Mouse (Mus musculus) testis, adult 2 months (tissue): ENCODE results near the gene Esyt1. TPM values are rescaled to one million over a fixed set of nuclear protein-coding genes. Genes with fewer than 3 reads are reported as not detected.

Experiments
- H3K27ac ChIP-seq: fragments of 200-500 bp; 2 replicates; pipeline ENCODE4 v1.5.1; 2012; ENCODE audit warnings: low read depth, low read length; ENCODE audit not compliant: control insufficient read depth, insufficient read depth
- H3K27me3 ChIP-seq: fragments of 200-500 bp; 2 replicates; pipeline ENCODE4 v1.6.1; 2012; ENCODE audit warnings: mild to moderate bottlenecking, low read length, moderate library complexity; ENCODE audit not compliant: control insufficient read depth, insufficient read depth
- H3K36me3 ChIP-seq: fragments of 200-500 bp; 2 replicates; pipeline ENCODE4 v1.6.1; 2012; ENCODE audit warnings: mild to moderate bottlenecking, low read length; ENCODE audit not compliant: control insufficient read depth, insufficient read depth
- H3K4me1 ChIP-seq: fragments of 200-500 bp; 2 replicates; pipeline ENCODE4 v1.6.1; 2012; ENCODE audit warnings: low read length; ENCODE audit not compliant: control insufficient read depth, insufficient read depth
- H3K4me3 ChIP-seq: fragments of 200-500 bp; 2 replicates; pipeline ENCODE4 v1.5.1; 2012; ENCODE audit warnings: low read depth, mild to moderate bottlenecking, low read length, moderate library complexity, mixed read lengths; ENCODE audit not compliant: control insufficient read depth
- CTCF ChIP-seq: fragments of 200-500 bp; IDR thresholded peaks from 2 replicates; pipeline ENCODE4 v1.5.1; 2012; ENCODE audit warnings: low read depth, mild to moderate bottlenecking, inconsistent platforms, low read length, moderate library complexity; ENCODE audit not compliant: control insufficient read depth, insufficient read depth, insufficient replicate concordance
- POLR2A ChIP-seq: fragments of 200-500 bp; IDR thresholded peaks from 2 replicates; pipeline ENCODE4 v1.6.1; 2012; ENCODE audit warnings: low read depth, mild to moderate bottlenecking, inconsistent platforms, low read length, moderate library complexity; ENCODE audit not compliant: control insufficient read depth
- polyA plus RNA-seq: library from polyadenylated mRNA; depleted of rRNA; stranded (reverse); fragments of >200 nt; gene quantifications from 2 replicates; pipeline ENCODE4 v1.2.3, GENCODE M21; 2012

The Esyt1 gene
- polyA plus RNA-seq, 1 experiment, result 1.6 TPM

DNA sequence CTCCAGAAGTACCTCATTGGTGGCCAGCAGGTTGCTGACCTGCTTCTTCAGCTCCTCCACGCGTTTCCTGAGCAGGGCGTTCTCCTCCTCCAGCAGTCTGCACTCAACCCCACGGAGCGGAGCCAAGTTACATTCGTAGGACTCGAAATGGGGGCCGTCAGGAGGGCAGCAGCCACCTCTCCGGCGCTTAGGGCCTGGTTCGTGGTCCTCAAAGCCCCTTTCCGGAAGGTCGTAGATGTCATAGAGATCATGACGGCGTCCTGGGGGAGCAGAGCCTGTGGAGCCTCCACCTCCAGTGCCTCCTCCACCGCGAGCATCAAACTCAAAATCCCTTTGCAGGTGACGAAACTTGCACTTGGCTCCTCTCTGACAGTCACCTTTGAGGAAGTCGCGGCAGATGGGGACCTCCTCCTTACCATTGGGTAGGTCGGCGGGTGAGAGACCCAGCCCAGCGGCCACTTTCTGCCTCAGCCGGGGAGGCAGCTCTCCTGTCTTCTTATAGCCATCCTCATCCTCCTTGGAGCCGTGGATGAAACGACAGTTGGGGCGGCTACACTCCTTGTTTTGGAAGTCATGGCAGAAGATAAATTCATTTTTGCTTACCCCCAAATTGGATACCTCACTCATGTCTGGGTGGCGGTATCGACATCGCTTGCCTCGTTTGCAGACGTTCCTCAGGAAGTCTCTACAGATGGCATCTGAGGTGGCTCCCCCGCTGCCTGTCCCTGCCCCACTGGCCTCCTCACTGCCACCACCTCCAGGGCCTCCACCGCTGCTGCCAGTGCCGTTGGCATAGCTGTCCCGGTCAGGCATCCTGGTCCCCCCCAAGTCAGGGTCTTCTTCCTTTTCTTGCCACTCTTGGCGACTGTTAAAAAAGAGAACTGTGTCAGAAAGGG is 19.3 kb upstream of the Esyt1 start:
- Histone ChIP-seq H3K4me3 (peak overlapping the region; percentile 78), H3K36me3 (peaks cover 11% of the 10 kb centered on the region), H3K27me3 (no peaks in the 10 kb centered on the region), H3K4me1 (no peaks in the 10 kb centered on the region), H3K27ac (peak overlapping the region; percentile 68)
- TF ChIP-seq POLR2A (no peak), CTCF (no peak)

DNA sequence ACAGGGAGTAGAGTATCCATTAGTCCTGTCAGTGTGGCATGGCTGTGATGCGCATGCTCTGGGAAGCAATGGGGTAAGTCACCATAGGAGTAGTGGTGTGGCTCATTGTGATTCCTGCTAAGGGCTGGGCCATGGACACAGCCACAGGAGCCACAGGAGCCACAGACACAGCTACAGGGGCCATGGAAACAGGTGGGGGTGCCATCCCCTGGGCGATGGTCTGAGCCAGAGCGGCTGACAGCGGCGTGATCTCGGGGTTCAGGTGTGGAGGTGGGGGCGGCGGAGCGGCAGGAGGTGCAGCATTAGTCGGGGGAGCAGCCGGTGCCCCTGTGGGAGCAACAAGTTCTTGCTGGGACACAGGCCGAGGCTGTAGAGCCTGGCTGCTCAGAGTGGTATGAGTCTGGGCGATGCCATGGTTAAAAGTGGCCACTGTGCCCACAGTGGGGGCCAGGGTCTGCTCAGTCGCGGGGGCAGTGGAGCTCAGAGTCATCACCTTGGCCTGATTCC is 18.5 kb upstream of the Esyt1 start:
- peak overlapping the region; percentile 78 for H3K4me3 ChIP-seq
- H3K27ac ChIP-seq, result peak overlapping the region; percentile 68
- TF ChIP-seq POLR2A (peak; percentile 42; the same call in 1 of the 2 replicates), CTCF (no peak)
- peaks cover 11% of the 10 kb centered on the region for H3K36me3 ChIP-seq
- H3K27me3 ChIP-seq, result no peaks in the 10 kb centered on the region
- H3K4me1 ChIP-seq, result no peaks in the 10 kb centered on the region

DNA sequence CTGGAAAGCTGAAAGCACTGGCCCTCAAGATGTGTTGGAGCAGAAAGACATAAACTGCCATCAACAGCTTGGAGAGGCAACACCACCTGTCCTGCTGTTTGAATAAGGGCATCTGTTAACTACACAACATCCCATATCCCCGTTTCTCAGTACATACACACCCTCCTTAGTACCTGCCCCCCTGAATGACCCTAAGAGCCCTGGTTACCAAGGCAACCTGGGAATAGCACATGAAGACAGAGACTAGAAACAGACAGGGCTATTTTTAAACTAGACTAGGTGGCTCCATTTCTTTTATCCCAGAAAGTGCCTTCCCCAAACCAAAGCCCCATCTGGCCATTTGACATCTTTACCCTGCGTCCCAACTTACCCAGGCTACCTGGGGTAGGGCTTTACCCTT is 17.4 kb upstream of the Esyt1 start:
- no peak overlapping the region for H3K27ac ChIP-seq
- H3K36me3 ChIP-seq, result peaks cover 11% of the 10 kb centered on the region
- H3K4me1 ChIP-seq, result no peaks in the 10 kb centered on the region
- no peak overlapping the region; the same call in 1 of the 2 replicates for H3K4me3 ChIP-seq
- H3K27me3 ChIP-seq, result no peaks in the 10 kb centered on the region
- TF ChIP-seq CTCF (no peak), POLR2A (no peak)

DNA sequence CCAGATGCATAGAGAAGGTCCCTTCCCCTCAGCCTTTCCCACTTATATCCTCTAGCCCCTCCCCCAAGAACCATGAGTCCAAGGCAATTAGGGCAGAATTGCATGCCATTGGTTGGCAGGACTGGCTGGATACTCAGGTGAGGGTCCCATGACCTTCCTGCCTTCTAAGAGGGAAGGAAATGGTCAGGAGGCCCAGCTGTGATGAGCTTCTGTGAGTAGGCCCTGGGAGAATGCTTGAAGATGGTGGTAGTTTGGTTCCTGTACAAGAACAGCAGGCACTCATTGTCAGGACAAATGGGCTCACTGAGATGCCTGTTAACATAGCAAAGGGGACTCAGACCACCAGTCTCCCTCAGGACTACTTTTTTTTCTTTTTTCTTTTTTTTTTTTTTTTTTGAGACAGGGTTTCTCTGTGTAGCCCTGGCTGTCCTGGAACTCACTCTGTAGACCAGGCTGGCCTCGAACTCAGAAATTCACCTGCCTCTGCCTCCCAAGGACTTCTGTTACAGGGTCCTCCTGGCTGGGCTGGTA is 12.7 kb upstream of the Esyt1 start:
- Histone ChIP-seq H3K27ac (no peak overlapping the region), H3K4me1 (no peaks in the 10 kb centered on the region), H3K4me3 (no peak overlapping the region), H3K36me3 (no peaks in the 10 kb centered on the region), H3K27me3 (no peaks in the 10 kb centered on the region)
- no peak for TF ChIP-seq CTCF
- no peak for TF ChIP-seq POLR2A

DNA sequence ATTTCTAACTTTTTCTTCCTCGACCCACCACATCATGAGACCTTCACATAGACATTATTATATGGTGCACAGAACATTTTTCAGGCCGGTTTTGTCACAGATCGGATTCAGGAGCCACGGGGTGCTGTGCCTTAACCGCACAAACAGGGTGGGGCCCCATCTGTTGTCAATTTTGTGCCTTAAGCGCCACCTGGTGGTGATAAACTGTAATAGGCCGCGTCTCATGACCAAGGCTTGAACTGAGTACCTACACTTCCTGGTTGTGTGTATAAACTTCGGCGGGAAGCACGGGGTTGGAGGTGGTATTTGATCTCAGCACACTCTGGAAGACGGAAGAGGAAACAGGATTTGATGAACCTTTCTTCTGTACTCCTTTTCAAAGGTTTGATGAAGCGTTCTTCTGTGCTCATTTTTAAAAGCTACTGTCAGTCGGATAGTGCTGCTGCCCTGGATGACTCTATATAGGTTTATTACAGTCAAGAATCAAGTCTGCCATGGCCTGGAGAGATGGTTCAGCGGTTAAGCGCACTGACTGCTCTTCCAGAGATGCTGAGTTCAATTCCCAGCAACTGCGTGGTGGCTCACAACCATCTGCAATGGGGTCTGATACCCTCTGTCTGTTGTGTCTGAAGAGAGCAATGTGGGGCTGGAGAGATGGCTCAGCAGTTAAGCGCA is 10.7 kb upstream of the Esyt1 start:
- H3K36me3 ChIP-seq, result no peaks in the 10 kb centered on the region
- no peaks in the 10 kb centered on the region for H3K4me1 ChIP-seq
- no peak overlapping the region for H3K4me3 ChIP-seq
- no peak overlapping the region for H3K27ac ChIP-seq
- no peaks in the 10 kb centered on the region for H3K27me3 ChIP-seq
- peak; percentile 80 for TF ChIP-seq CTCF
- no peak for TF ChIP-seq POLR2A

DNA sequence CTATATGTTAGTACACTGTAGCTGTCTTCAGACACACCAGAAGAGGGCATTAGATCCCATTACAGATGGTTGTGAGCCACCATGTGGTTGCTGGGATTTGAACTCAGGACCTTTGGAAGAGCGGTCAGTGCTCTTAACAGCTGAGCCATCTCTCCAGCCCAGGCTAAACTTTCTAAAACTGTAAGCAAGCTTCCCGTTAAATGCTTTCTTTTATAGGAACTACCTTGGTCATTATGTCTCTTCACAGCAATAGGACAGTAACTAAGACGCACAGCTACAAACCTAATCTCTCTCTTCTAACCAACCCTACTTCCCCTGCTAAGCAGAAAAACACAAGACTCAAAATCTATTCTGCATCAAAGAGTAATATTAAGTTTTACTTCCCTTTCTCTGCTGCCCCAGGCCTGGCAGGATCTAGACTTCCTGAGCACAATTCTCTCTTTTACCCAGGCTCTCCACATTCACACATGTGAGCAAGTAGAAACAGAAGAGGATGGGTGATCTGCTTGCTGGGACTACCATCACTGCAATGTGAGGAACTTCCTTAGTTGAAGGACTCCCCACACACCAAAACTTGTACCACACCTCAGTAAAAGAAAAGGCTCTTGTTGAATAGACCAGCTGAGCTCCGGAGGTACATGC is 10.1 kb upstream of the Esyt1 start:
- Histone ChIP-seq H3K4me1 (no peaks in the 10 kb centered on the region), H3K27ac (no peak overlapping the region), H3K4me3 (no peak overlapping the region), H3K27me3 (no peaks in the 10 kb centered on the region), H3K36me3 (no peaks in the 10 kb centered on the region)
- no peak for TF ChIP-seq POLR2A
- no peak for TF ChIP-seq CTCF

DNA sequence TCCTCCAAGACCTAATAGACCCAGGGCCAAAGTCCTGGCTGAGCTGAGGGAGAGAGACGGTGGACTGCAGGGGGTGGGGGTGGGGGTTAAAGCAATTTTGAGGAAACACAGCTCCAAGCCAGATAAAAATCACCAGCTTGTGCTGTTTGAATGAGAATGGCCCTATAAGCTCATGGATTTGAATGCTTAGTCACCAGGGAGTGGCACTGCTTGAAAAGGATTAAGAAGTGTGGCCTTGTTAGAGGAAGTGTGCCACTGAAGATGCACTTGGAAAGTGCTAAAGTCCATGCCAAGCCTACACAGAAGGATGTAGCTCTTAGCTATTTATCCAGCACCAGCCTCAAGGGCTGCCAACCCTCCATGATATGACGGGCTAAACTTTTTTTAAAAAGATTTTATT is 9.5 kb upstream of the Esyt1 start:
- no peak for TF ChIP-seq POLR2A
- H3K36me3 ChIP-seq, result no peaks in the 10 kb centered on the region
- no peak overlapping the region for H3K27ac ChIP-seq
- no peaks in the 10 kb centered on the region for H3K4me1 ChIP-seq
- no peak overlapping the region for H3K4me3 ChIP-seq
- no peaks in the 10 kb centered on the region for H3K27me3 ChIP-seq
